Mouse (Mus musculus) testis, postnatal 14 days (tissue): ENCODE data around the gene Gm20509.
"Not testable (repeated sequence)": the region's sequence is repeated elsewhere in the genome, so short reads cannot be mapped to it uniquely, and the experiment has no call there.

Source experiments
- DNase-seq: peaks from one replicate; pipeline ENCODE4 v3.0.0; 2021; ENCODE audit warnings: low spot score

Gm20509 gene

DNA sequence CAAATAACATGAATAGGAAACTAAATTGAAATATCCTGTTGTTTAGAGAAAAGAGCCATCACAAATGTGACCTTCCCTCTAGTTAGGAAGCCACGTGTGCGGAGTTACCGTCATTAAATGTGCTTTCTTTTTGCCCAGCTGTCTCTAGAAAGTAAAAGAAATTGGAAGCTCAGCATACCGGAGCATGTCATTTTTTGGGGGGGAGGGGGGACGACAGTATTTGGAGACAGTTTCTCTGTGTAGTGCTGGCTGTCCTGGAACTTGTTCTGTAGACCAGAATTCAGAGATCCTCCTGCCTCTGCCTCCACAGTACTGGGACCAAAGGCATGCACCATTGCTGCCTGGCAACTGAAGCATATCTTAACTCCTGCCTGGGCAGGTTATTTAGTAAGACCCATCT lies 734 bp upstream of the Gm20509 start, which contains the start of gene Khdc3:
Gene Khdc3, plus strand, starts transcription at position 301 of the 400 bp plus-strand sequence.
- DNase-seq = no peak

DNA sequence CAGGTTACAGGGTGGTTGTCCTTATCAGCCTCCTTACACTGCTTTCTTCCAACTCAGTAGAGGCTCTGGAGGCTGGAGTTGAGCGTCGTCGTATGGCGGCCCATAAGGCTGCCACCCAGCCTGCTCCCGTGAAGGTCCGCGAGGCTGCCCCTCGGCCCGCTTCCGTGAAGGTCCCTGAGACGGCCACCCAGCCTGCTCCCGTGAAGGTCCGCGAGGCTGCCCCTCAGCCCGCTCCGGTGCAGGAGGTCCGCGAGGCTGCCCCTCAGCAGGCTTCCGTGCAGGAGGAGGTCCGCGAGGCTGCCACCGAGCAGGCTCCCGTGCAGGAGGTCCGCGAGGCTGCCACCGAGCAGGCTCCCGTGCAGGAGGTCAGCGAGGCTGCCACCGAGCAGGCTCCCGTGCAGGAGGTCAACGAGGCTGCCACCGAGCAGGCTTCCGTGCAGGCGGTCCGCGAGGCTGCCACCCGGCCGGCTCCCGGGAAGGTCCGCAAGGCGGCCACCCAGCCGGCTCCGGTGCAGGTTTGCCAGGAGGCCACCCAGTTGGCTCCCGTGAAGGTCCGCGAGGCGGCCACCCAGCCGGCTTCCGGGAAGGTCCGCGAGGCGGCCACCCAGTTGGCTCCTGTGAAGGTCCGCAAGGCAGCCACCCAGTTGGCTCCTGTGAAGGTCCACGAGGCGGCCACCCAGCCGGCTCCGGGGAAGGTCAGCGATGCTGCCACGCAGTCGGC lies 1.0 kb downstream of the Gm20509 start:
- peak; percentile 26 for DNase-seq

- DNase-seq = no peak
These were observed 1.6 kb downstream of the Gm20509 start for GRCm38 (mm10) chr9:73103880-73104198.

- no peak for DNase-seq
These were observed 2.9 kb downstream of the Gm20509 start for GRCm38 (mm10) chr9:73105141-73105540.

DNA sequence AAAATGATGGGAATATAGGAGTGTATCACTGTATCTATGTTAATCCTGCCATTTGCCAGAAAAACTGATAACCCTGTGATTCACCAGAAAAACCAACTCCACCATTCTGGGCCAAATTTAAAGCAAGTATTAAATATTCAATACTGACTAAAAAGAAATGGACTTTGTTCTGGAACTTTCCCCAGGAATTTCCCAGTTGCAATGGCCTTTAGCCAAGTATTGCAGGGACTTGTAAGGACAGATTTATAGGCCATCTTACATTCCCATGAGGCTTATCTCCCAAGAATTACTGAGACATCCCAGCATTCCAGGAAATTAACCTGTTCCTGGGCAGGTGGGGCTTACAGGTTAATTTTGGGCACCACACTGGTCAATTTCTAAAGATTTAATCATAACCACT lies 3.5 kb downstream of the Gm20509 start:
- DNase-seq = no peak

DNA sequence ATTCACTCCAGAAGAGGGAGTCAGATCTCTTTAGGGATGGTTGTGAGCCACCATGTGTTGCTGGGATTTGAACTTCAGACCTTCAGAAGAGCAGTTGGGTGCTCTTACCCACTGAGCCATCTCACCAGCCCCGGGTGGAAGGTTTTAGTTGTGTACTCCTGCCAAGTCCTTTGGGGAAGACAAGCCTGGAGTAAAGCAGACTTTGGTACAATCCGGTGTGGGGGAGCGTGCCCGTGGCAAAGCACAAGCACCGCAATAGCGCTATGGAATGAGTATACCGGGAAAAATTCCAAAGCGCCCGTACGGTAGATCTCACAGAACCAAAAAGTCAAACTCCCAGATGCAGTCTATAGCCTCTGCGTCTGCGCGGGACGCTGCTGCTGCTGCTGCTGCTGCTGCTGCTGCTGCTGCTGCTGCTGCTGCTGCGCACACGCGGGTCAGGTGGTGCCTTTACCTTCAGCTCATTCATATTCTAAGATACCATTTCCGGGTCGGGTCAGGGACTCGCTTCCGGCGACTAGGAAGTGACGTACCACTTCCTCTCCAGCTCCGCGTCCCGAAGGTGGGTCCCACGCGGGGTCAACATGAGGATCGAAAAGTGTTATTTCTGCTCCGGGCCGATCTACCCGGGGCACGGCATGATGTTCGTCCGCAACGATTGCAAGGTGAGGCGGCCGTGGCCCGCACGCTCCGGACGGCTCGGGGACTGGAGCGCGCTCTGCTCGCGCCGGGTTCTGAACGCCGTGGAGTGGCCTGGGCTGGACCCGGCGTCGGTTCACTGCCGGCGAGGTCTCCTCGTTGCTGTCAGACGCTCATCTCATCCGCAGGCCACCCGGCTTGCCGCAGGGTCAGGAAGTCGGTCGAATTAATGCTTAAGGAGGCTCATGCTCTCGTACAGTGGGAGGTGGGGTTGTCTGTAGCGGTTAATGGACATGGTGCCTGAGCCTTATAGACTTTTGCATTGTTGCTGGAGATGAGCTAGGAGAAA lies 10.9 kb downstream of the Gm20509 start, which contains the start of gene Rsl24d1:
Gene Rsl24d1, plus strand, starts transcription at position 508 of the 988 bp plus-strand sequence.
- DNase-seq = peak; percentile 89

GRCm38 (mm10) chr9:73116704-73117103 lies 14.4 kb downstream of the Gm20509 start:
- not testable (repeated sequence) for DNase-seq

GRCm38 (mm10) chr9:73118012-73118411 lies 15.7 kb downstream of the Gm20509 start:
- no peak for DNase-seq

DNA sequence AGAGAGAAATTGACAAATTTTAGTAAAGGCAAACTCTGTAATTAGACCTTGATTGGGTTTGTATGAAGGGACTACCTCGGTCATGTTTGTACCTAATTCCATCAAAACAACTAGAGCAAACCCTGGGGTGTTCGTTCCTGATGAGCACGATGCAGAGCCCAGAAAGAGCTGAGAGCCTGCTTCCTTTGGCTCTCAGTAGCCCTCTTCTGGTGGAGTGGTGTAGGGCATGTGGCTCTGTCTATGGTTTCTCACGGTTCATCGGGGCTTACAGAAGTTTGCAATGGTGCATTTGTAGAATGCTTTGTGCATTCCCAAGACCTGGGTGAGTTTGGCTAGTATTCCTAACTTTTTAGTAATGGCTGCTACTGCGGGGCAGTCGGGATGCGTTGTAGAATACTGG lies 19.5 kb downstream of the Gm20509 start:
- DNase-seq = no peak

DNA sequence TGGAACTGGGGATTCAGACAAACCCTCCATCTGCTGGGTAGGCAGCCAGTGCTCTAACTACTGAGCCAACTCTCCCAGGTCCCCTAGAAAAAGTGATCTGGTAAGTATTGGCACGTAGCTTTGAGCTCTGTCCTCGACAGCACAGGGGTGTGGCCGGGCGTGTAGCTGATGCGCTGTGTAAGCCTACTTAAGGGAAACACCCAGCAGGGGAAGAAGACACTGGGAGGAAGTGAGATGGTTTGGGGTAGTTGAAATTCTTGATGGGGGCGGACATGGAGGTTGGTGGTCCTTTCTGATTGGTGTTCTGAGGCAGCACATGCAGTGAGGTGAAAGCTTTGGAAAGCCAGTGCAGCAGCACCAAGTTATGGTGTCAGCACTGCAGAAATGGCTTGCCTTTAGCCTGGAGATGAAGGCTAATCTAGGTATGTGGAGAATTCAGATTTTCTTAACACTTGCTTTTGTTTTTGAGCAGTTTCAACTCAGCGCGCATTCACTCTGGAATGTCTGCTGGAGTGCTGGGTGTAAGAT lies 22.8 kb downstream of the Gm20509 start:
- DNase-seq = no peak

DNA sequence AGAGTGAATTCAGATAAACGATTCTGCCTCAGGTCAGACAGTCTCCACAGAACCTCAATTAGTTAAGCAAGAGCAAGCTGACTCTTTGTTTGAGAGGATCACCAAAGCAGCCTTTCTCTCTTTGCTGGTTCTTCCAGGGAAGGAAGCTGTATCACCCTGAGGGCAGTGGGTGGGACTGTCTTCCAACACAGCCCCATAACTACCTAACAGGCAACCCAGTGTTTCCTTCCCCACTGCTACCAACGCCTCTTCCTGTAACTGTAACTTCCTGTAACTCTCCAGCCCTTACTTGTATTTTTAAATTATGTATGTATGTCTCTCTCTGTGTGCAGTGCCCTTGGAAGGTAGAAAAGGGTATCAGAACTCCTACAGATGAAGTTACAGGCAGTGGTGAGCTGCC lies 25.2 kb downstream of the Gm20509 start:
- no peak for DNase-seq

DNA sequence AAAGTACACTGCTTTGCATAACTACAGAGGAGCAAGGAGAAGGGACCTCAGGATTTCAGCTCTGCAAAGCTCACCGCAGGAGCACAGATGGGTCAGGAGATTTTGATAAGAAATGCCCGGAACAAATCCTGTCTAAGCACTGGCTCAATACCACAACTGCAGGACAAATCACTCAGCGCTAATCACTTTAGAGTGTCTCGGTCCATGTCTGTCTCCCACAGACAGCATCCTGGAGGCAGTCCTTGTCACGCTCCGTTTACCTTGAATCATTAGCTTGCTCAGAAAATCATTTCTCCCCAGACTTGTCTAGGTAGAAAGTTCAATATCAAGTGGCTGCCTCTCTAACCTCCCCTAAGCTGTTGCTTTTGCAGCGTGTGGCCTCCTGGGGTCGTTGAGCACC lies 27.6 kb downstream of the Gm20509 start:
- no peak for DNase-seq

- no peak for DNase-seq
These were observed 28.3 kb downstream of the Gm20509 start for GRCm38 (mm10) chr9:73130529-73130928.

GRCm38 (mm10) chr9:73137341-73137886 lies 35.1 kb downstream of the Gm20509 start:
- no peak for DNase-seq

DNA sequence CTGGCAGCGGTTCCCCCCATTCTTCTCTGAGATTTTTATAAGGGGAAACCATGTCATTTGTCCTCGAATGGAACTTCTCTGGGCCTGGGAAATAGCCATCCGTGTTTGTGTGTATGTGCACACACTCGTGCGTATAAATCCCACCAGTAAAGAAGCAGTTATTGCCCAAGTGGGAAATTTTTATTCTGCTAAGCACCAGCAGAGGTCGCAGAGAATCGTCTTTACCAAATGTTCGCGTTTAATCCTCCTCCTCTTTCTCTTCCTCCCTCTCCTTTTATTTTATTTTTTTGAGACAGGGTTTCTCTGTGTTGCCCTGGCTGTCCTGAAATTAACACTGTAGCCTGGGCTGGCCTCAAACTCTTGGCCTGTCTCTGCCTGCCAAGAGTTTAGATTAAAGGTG lies 52.1 kb downstream of the Gm20509 start:
- no peak for DNase-seq

GRCm38 (mm10) chr9:73157968-73158367 lies 55.7 kb downstream of the Gm20509 start:
- DNase-seq = no peak

DNA sequence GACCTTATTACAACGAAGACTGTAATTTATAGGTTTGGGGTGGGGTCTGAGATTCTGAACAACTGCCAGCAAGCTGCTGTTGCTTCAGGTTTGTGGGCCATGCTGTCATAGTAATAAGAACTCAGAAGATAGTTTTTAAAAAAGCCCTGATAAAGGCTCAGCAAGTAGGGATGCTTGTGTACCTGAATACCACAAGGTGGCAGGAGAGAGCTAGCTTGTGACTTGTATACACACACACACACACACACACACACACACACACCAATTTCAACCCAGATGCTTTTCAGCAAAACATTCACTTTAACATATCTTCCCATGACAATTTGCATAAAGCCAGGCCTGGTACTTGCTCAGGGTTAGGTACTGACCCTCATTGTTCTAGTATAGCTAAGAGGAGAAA lies 57.0 kb downstream of the Gm20509 start:
- DNase-seq = no peak

DNA sequence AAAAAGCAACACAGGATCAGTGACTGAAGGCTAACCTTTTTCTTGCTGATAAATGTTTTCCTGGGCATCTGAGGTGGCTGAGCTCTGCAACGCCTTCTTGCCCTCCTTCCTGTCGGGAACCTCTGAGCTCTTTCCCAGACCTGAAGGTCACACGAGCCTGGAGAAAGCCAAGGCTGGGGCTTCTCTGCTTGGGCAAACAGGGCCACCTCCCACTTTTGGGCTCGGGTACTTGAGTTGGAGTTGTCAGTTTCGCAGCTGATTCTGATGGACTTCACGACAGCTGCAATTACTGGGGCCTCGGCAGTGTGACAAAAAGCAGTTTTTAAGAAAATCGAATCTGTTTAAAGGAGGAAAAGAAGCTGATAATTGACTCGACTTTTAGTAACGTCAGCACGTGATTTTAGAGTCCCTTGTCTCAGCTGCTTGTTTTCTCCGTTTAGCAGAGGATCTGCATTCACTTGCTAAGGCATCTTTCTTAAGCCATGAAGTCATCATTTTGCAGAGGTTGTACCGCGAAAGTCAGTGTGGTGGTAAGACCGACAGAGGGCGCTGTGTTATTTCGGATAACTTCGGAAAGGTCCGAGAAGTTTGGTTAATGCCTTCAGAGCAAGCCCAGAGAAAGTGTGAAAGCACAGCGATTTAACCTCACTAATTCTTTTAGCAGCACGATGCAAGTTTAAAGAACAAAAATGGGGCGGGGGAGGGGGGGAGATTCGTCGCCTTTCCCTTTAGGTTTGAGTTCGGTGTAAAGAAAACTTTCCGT lies 60.5 kb downstream of the Gm20509 start:
- peak; percentile 72 for DNase-seq

- DNase-seq = peak; percentile 23
These were observed 63.4 kb downstream of the Gm20509 start for GRCm38 (mm10) chr9:73165631-73166030.
